Mouse (Mus musculus) G1E (cell line): ENCODE data around the gene Pign.

ENCODE experiments used
- CTCF ChIP-seq: IDR thresholded peaks from 2 replicates; pipeline ENCODE4 v1.5.1; 2012; ENCODE audit warnings: low read depth, low read length, inconsistent platforms, mixed read lengths
- GATA1 ChIP-seq: IDR thresholded peaks from 2 replicates; pipeline ENCODE4 v1.6.1; 2012; ENCODE audit warnings: borderline replicate concordance, low read length, inconsistent platforms, mixed read lengths
- POLR2AphosphoS5 ChIP-seq: IDR thresholded peaks from 2 replicates; pipeline ENCODE4 v1.6.1; 2012; ENCODE audit warnings: low read depth, low read length, inconsistent platforms; ENCODE audit not compliant: insufficient replicate concordance
- TAL1 ChIP-seq: conservative IDR thresholded peaks from 2 replicates; pipeline ENCODE4 v1.6.1; 2012; ENCODE audit warnings: low read depth, low read length, inconsistent platforms, mixed read lengths

DNA sequence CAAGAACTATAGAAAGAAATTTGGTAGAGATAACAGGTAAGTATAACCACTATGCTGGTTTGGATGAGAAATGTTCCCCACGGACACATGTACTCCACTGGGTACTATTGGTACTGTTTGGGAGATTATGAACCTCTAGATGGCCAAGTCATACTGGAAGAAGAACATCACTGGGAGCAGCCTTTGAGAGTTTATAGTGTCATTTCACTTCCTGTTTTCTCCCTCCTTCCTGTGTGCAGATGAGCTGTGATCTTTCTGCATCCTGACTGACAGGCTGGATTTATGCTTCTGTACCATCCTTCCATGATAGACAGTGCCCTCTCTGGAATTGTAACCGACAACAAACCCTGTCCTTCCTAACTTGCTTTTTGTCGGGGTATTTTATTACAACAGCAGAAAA, 110.3 kb downstream of the Pign start:
- TF ChIP-seq CTCF (no peak), POLR2AphosphoS5 (no peak), GATA1 (no peak), TAL1 (no peak)
